Comparison of ENCODE assay signal across 8 mouse cellular contexts in the genomic region with DNA sequence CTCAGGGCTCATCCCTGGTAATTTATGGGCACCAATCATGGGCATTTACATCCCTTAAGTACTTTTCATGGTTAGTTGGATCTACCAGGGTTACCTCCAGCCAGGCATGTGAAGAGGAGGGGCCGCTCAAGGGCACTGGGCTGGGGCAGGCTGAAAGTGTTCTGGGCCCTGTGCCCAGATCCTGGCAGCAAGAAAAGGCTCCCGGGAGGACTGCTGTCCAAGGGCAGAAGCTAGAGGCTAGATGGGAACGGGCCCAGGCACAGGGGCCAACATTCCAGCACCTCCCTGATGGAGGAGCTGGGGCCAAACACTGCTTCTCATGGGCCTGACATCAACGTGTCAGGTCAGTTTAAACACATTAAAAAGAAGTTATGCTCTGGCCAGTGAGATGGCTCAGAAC. TPM values are rescaled to one million over a fixed set of nuclear protein-coding genes. Genes with fewer than 3 reads are reported as not detected.
DNase-seq lines count a peak whose midpoint lies in the region.

No protein-coding gene starts in this region.

- intact Hi-C loops in heart, postnatal 10 days (cut with DNase I), result no loop called here

- peak; percentile 19 for DNase-seq in embryo, embryonic 10.5 days (ENCODE audit: low spot score)
- DNase-seq in embryo, embryonic 11 days, result no peak
- DNase-seq in NIH3T3 (ENCODE audit: low read depth), result peak; percentile 78
- DNase-seq in cerebellum, postnatal 4 days (ENCODE audit: low spot score in 2 of 2), result peak; percentile 36 to 60
- peak; percentile 82 to 89 for DNase-seq in heart, postnatal 10 days
- peak; percentile 61 for DNase-seq in lung, postnatal 14 days
- DNase-seq in thymus, postnatal 36 days, result no peak
- no peak for DNase-seq in thymus, postnatal 4 days

RNA-seq across cellular contexts. Expression of gene 9530068E07Rik, which starts 51.0 kb away (rescaled TPM):
- total RNA-seq in heart, postnatal 10 days (2021), result 100 to 1,000 TPM; 111 to 117 TPM

Comparison
In these comparisons a context has a peak if more than half of its experiments do, and no peak if none do; other contexts are left out.
1. DNase-seq: peak in embryo, embryonic 10.5 days (single experiment), NIH3T3 (single experiment), cerebellum, postnatal 4 days (2 of 2), heart, postnatal 10 days (2 of 2) and lung, postnatal 14 days (single experiment); none in embryo, embryonic 11 days (single experiment), thymus, postnatal 36 days (0 of 2) and thymus, postnatal 4 days (single experiment).